Mouse (Mus musculus): ENCODE data around the gene Tmem50b.

Gene Tmem50b

GRCm38 (mm10) chr16:91609501-91610245 lies 12.1 kb upstream of the Tmem50b start:
- peak; percentile 81 to 91 for DNase-seq (ENCODE audit: inconsistent age in 2 of 2, low spot score in 1 of 2)

- no peak for DNase-seq (ENCODE audit: inconsistent age in 2 of 2, low spot score in 1 of 2)
Observed at GRCm38 (mm10) chr16:91606958-91607357, 9.4 kb upstream of the Tmem50b start.

- no peak for DNase-seq (ENCODE audit: inconsistent age in 2 of 2, low spot score in 1 of 2)
Observed at GRCm38 (mm10) chr16:91605156-91605555, 7.6 kb upstream of the Tmem50b start.

GRCm38 (mm10) chr16:91601693-91602092 lies 4.1 kb upstream of the Tmem50b start:
- DNase-seq (ENCODE audit: inconsistent age in 2 of 2, low spot score in 1 of 2): no peak

GRCm38 (mm10) chr16:91601081-91601480 lies 3.5 kb upstream of the Tmem50b start:
- DNase-seq (ENCODE audit: inconsistent age in 2 of 2, low spot score in 1 of 2): no peak

GRCm38 (mm10) chr16:91599242-91599641 lies 1.6 kb upstream of the Tmem50b start:
- DNase-seq (ENCODE audit: inconsistent age in 2 of 2, low spot score in 1 of 2): no peak

- DNase-seq (ENCODE audit: inconsistent age in 2 of 2, low spot score in 1 of 2): no peak
Observed at GRCm38 (mm10) chr16:91596779-91597671, 575 bp downstream of the Tmem50b start.

- DNase-seq (ENCODE audit: inconsistent age in 2 of 2, low spot score in 1 of 2): no peak
Observed at GRCm38 (mm10) chr16:91596397-91596778, 1.2 kb downstream of the Tmem50b start.

- peak in 1 of 2 experiments; percentile 45 for DNase-seq (ENCODE audit: inconsistent age in 2 of 2, low spot score in 1 of 2)
Observed at GRCm38 (mm10) chr16:91595076-91595475, 2.5 kb downstream of the Tmem50b start.

GRCm38 (mm10) chr16:91593262-91593661 lies 4.3 kb downstream of the Tmem50b start:
- DNase-seq (ENCODE audit: inconsistent age in 2 of 2, low spot score in 1 of 2): no peak

- no peak for DNase-seq (ENCODE audit: inconsistent age in 2 of 2, low spot score in 1 of 2)
Observed at GRCm38 (mm10) chr16:91592162-91592561, 5.4 kb downstream of the Tmem50b start.

- no peak for DNase-seq (ENCODE audit: inconsistent age in 2 of 2, low spot score in 1 of 2)
Observed at GRCm38 (mm10) chr16:91588703-91589102, 8.9 kb downstream of the Tmem50b start.

GRCm38 (mm10) chr16:91587730-91588453 lies 9.7 kb downstream of the Tmem50b start:
- no peak for DNase-seq (ENCODE audit: inconsistent age in 2 of 2, low spot score in 1 of 2)

- peak; percentile 39 to 63 for DNase-seq (ENCODE audit: inconsistent age in 2 of 2, low spot score in 1 of 2)
Observed at GRCm38 (mm10) chr16:91586244-91586643, 11.4 kb downstream of the Tmem50b start.

- DNase-seq (ENCODE audit: inconsistent age in 2 of 2, low spot score in 1 of 2): no peak
Observed at GRCm38 (mm10) chr16:91585617-91586016, 12.0 kb downstream of the Tmem50b start.

GRCm38 (mm10) chr16:91582307-91582706 lies 15.3 kb downstream of the Tmem50b start:
- peak in 1 of 2 experiments; percentile 62 for DNase-seq (ENCODE audit: inconsistent age in 2 of 2, low spot score in 1 of 2)

- no peak for DNase-seq (ENCODE audit: inconsistent age in 2 of 2, low spot score in 1 of 2)
Observed at GRCm38 (mm10) chr16:91578980-91579720, 18.4 kb downstream of the Tmem50b start.

GRCm38 (mm10) chr16:91575151-91575550 lies 22.4 kb downstream of the Tmem50b start:
- no peak for DNase-seq (ENCODE audit: inconsistent age in 2 of 2, low spot score in 1 of 2)

- DNase-seq (ENCODE audit: inconsistent age in 2 of 2, low spot score in 1 of 2): no peak
Observed at GRCm38 (mm10) chr16:91571105-91571504, 26.5 kb downstream of the Tmem50b start.

GRCm38 (mm10) chr16:91568960-91569359 lies 28.6 kb downstream of the Tmem50b start:
- no peak for DNase-seq (ENCODE audit: inconsistent age in 2 of 2, low spot score in 1 of 2)

- no peak for DNase-seq (ENCODE audit: inconsistent age in 2 of 2, low spot score in 1 of 2)
Observed at GRCm38 (mm10) chr16:91566002-91566401, 31.6 kb downstream of the Tmem50b start.
